Mouse (Mus musculus): ENCODE results near the gene Bcap29.
"Not testable (repeated sequence)": the region's sequence is repeated elsewhere in the genome, so short reads cannot be mapped to it uniquely, and the experiment has no call there.

The Bcap29 gene

GRCm38 (mm10) chr12:31578691-31579476 is 55.6 kb downstream of the Bcap29 start:
- peak; percentile 87 for DNase-seq

GRCm38 (mm10) chr12:31574506-31574905 is 60.0 kb downstream of the Bcap29 start:
- DNase-seq, result no peak

GRCm38 (mm10) chr12:31569784-31570183 is 64.7 kb downstream of the Bcap29 start:
- DNase-seq, result no peak

- no peak for DNase-seq
These were observed 65.8 kb downstream of the Bcap29 start for GRCm38 (mm10) chr12:31568661-31569060.

GRCm38 (mm10) chr12:31567535-31567934 is 66.9 kb downstream of the Bcap29 start:
- not testable (repeated sequence) for DNase-seq

- no peak for DNase-seq
These were observed 73.7 kb downstream of the Bcap29 start for GRCm38 (mm10) chr12:31560712-31561111.

GRCm38 (mm10) chr12:31560002-31560401 is 74.5 kb downstream of the Bcap29 start:
- no peak for DNase-seq

GRCm38 (mm10) chr12:31554371-31554770 is 80.1 kb downstream of the Bcap29 start:
- no peak for DNase-seq

GRCm38 (mm10) chr12:31551252-31551651 is 83.2 kb downstream of the Bcap29 start:
- no peak for DNase-seq

- DNase-seq, result no peak
These were observed 88.4 kb downstream of the Bcap29 start for GRCm38 (mm10) chr12:31546061-31546460.

GRCm38 (mm10) chr12:31545219-31545618 is 89.2 kb downstream of the Bcap29 start:
- DNase-seq, result no peak

GRCm38 (mm10) chr12:31541541-31541940 is 92.9 kb downstream of the Bcap29 start:
- no peak for DNase-seq

Data from layer of hippocampus, adult 9-11 months (tissue).